Comparison of ENCODE assay signal across 8 mouse cellular contexts in the genomic region with DNA sequence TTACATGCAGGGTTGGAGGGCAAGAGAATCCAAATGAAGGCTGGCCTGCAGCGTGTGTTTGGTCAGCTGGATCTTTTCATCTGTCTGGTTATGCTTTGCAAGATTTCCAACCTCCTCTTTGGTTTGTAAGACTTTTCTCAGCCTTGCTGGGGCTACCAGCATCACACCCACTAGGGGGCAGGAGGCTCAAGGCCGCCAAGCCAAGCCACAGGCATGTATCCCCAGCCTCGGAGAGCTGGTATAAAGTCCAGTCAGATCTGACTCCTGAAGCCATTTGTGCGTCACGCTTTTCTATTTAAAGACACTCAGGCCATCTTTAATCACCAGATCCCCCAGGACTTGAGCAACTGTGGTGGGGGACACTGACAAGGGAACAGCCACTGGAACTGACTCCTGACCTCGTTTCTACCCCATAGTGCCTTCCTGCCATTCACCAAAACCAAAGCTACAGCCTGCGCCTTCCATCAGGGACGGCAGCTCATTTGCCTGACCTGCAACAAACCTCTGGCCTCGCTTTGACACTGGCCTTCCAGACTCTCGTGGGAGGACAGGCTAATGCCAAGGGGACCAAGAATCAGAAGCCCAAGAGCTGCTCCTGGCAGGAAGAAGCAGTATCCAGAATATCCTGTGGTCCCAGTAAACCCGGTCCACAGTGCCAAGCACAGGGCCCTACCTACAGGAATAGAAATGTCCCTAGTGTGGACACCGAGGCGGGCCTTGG. TPM values are rescaled to one million over a fixed set of nuclear protein-coding genes. Genes with fewer than 3 reads are reported as not detected.
DNase-seq lines count a peak whose midpoint lies in the region; ATAC-seq lines count a peak whose summit lies in the region.

No protein-coding gene starts in this region.

- H3K4me1 ChIP-seq in midbrain, embryonic 14.5 days (ENCODE audit: control insufficient read depth, insufficient read depth, low read length), result no peaks in the 10 kb centered on the region
- H3K4me1 ChIP-seq in midbrain, embryonic 16.5 days (ENCODE audit: control insufficient read depth, insufficient read depth, low read length), result no peaks in the 10 kb centered on the region
- H3K4me1 ChIP-seq in liver, embryonic 13.5 days (replicated peaks), result peaks cover 26% of the 10 kb centered on the region

- ATAC-seq in midbrain, embryonic 14.5 days (ENCODE audit: low FRiP score, low TSS enrichment), result no peak
- no peak for ATAC-seq in midbrain, embryonic 16.5 days
- ATAC-seq in liver, embryonic 13.5 days (ENCODE audit: low read depth), result no peak

- H3K36me3 ChIP-seq in midbrain, embryonic 14.5 days (ENCODE audit: control insufficient read depth, insufficient read depth, low read length), result peaks cover 34% of the 10 kb centered on the region
- peaks cover 2% of the 10 kb centered on the region; the same call in 1 of the 2 replicates for H3K36me3 ChIP-seq in midbrain, embryonic 16.5 days (ENCODE audit: control insufficient read depth, insufficient read depth, low read length)
- no peaks in the 10 kb centered on the region for H3K36me3 ChIP-seq in liver, embryonic 13.5 days

- DNase-seq in midbrain, embryonic 14.5 days, result peak; percentile 80
- peak; percentile 79 for DNase-seq in cerebellum, adult 11 months
- DNase-seq in gastrocnemius, postnatal 14 days, result peak; percentile 87
- DNase-seq in kidney, adult 11 months, result peak; percentile 86
- DNase-seq in liver, embryonic 13.5 days, result peak; percentile 43
- peak; percentile 79 for DNase-seq in ovary, adult 18-20 months (ENCODE audit: low spot score)
- DNase-seq in thymus, postnatal 10 days (ENCODE audit: low spot score in 2 of 2), result peak; percentile 51 to 75

- H3K27ac ChIP-seq in midbrain, embryonic 14.5 days (replicated peaks; ENCODE audit: low read depth, low read length), result no peak overlapping the region
- H3K27ac ChIP-seq in midbrain, embryonic 16.5 days (ENCODE audit: low read length), result no peak overlapping the region
- 0 out of 2 replicates have a peak overlapping the region, but pooled peaks have one; percentile 15 for H3K27ac ChIP-seq in liver, embryonic 13.5 days

- H3K9me3 ChIP-seq in midbrain, embryonic 14.5 days (ENCODE audit: control insufficient read depth, low read length), result no peaks in the 10 kb centered on the region
- H3K9me3 ChIP-seq in midbrain, embryonic 16.5 days (replicated peaks; ENCODE audit: control insufficient read depth, low read length, poor library complexity, severe bottlenecking), result no peaks in the 10 kb centered on the region
- H3K9me3 ChIP-seq in liver, embryonic 13.5 days (replicated peaks), result no peaks in the 10 kb centered on the region

- H3K4me3 ChIP-seq in midbrain, embryonic 14.5 days (replicated peaks; ENCODE audit: low read depth, low read length), result no peak overlapping the region
- no peak overlapping the region for H3K4me3 ChIP-seq in midbrain, embryonic 16.5 days (ENCODE audit: low read depth, low read length)
- H3K4me3 ChIP-seq in liver, embryonic 13.5 days (replicated peaks), result no peak overlapping the region

- WGBS in midbrain, embryonic 14.5 days, result 53% methylated on average over 13 of the region's 13 CpGs
- WGBS in midbrain, embryonic 16.5 days, result 56% methylated on average over 13 of the region's 13 CpGs
- 33% methylated on average over 13 of the region's 13 CpGs for WGBS in liver, embryonic 13.5 days (ENCODE audit: insufficient replicate concordance)

- intact Hi-C loops in gastrocnemius, postnatal 14 days (cut with DNase I; ENCODE audit: low total_unique reads), result loop anchor here (5.0 kb wide), 1 partner anchor 51 kb away; the partner anchor contains the start of gene Sh3bp5

- no peak overlapping the region for H3K9ac ChIP-seq in midbrain, embryonic 14.5 days (replicated peaks; ENCODE audit: low read length)
- H3K9ac ChIP-seq in midbrain, embryonic 16.5 days (ENCODE audit: low read depth, low read length), result no peak overlapping the region
- no peak overlapping the region for H3K9ac ChIP-seq in liver, embryonic 13.5 days

- no peak overlapping the region for H3K4me2 ChIP-seq in midbrain, embryonic 14.5 days (ENCODE audit: low read length)
- H3K4me2 ChIP-seq in midbrain, embryonic 16.5 days (ENCODE audit: low read length), result no peak overlapping the region
- H3K4me2 ChIP-seq in liver, embryonic 13.5 days, result no peak overlapping the region

- no peaks in the 10 kb centered on the region for H3K27me3 ChIP-seq in midbrain, embryonic 14.5 days (ENCODE audit: control insufficient read depth, insufficient read depth, low read length)
- no peaks in the 10 kb centered on the region for H3K27me3 ChIP-seq in midbrain, embryonic 16.5 days (ENCODE audit: control insufficient read depth, insufficient read depth, low read depth, low read length)
- H3K27me3 ChIP-seq in liver, embryonic 13.5 days, result no peaks in the 10 kb centered on the region

RNA-seq across cellular contexts. Expression of gene Capn7, which starts 49.7 kb away (rescaled TPM):
- 67.1 and 89.4 TPM in 2 replicates for polyA plus RNA-seq in midbrain, embryonic 14.5 days (2014; fragmentation: Nextera tagmentation; extraction: Ambion mirVana)
- 88.8 and 94.5 TPM in 2 replicates for polyA plus RNA-seq in midbrain, embryonic 16.5 days (2015; fragmentation: Nextera tagmentation; extraction: Ambion mirVana)
- total RNA-seq in gastrocnemius, postnatal 14 days (2021), result 10 to 100 TPM; 24.6 to 25.6 TPM
- 18.1 and 21.9 TPM in 2 replicates for polyA plus RNA-seq in liver, embryonic 13.5 days (2015; fragmentation: Nextera tagmentation; extraction: Ambion mirVana)

RNA-seq across cellular contexts. Expression of gene Sh3bp5, which starts 49.7 kb away (rescaled TPM):
- polyA plus RNA-seq in midbrain, embryonic 14.5 days (2014; fragmentation: Nextera tagmentation; extraction: Ambion mirVana), result 40.0 and 82.4 TPM in 2 replicates
- 156 and 158 TPM in 2 replicates for polyA plus RNA-seq in midbrain, embryonic 16.5 days (2015; fragmentation: Nextera tagmentation; extraction: Ambion mirVana)
- total RNA-seq in gastrocnemius, postnatal 14 days (2021), result 10 to 100 TPM; 50.8 to 56.6 TPM
- 13.3 and 16.2 TPM in 2 replicates for polyA plus RNA-seq in liver, embryonic 13.5 days (2015; fragmentation: Nextera tagmentation; extraction: Ambion mirVana)
